Mouse (Mus musculus) lung, embryonic 14.5 days (tissue): ENCODE results near the gene E2f6. TPM values are rescaled to one million over a fixed set of nuclear protein-coding genes. Genes with fewer than 3 reads are reported as not detected.

Experiments
- ATAC-seq: fragments of 200-750 bp; cut with Nextera tagmentation; 2 replicates; pipeline ENCODE4 v1.8.0; 2017; ENCODE audit warnings: mild to moderate bottlenecking, moderate TSS enrichment, moderate library complexity; ENCODE audit not compliant: insufficient read depth
- DNase-seq: peaks from one replicate; pipeline ENCODE4 v3.0.0-alpha.2; 2015
- H3K27ac ChIP-seq: fragments of 300-500 bp; sonication (generic); 2 replicates; pipeline ENCODE4 v1.5.1; 2014; ENCODE audit warnings: low read depth, mild to moderate bottlenecking, moderate library complexity
- H3K27me3 ChIP-seq: fragments of 300-500 bp; sonication (generic); 2 replicates; pipeline ENCODE4 v1.6.1; 2014; ENCODE audit warnings: low read length, control low read depth; ENCODE audit not compliant: insufficient read depth
- H3K36me3 ChIP-seq: fragments of 300-500 bp; sonication (generic); 2 replicates; pipeline ENCODE4 v1.6.1; 2014; ENCODE audit warnings: control low read depth; ENCODE audit not compliant: insufficient read depth
- H3K4me1 ChIP-seq: fragments of 300-500 bp; sonication (generic); 2 replicates; pipeline ENCODE4 v1.6.1; 2014; ENCODE audit warnings: antibody characterized with exemption, control low read depth; ENCODE audit not compliant: insufficient read depth
- H3K4me2 ChIP-seq: fragments of 300-500 bp; sonication (generic); 2 replicates; pipeline ENCODE4 v1.6.1; 2014; ENCODE audit warnings: mild to moderate bottlenecking
- H3K4me3 ChIP-seq: fragments of 300-500 bp; sonication (generic); 2 replicates; pipeline ENCODE4 v1.5.1; 2014; ENCODE audit warnings: low read depth, low read length
- H3K9ac ChIP-seq: fragments of 300-500 bp; sonication (generic); 2 replicates; pipeline ENCODE4 v1.6.1; 2014
- H3K9me3 ChIP-seq: fragments of 300-500 bp; sonication (generic); 2 replicates; pipeline ENCODE4 v1.6.1; 2016; ENCODE audit warnings: low read depth, low read length, control low read depth
- CTCF ChIP-seq: IDR thresholded peaks from 2 replicates; pipeline ENCODE4 v1.5.1; 2016; ENCODE audit warnings: antibody characterized with exemption, low read depth
- WGBS: fragments of 180-500 bp; shearing (Covaris S2); extraction: QIAGEN DNeasy Blood & Tissue Kit; methylation state at CpG from one replicate; pipeline ENCODE4 v1.1.7; 2014; 5-methylcytosine and 5-hydroxymethylcytosine counted together
- polyA plus RNA-seq: library from polyadenylated mRNA; unstranded; fragments of >200 nt; fragmentation: Nextera tagmentation; extraction: Ambion mirVana; gene quantifications from 2 replicates; pipeline ENCODE4 v1.2.1, GENCODE M21; 2014

The E2f6 gene
- polyA plus RNA-seq, 1 experiment from 2014 or later = 49.0 TPM

DNA sequence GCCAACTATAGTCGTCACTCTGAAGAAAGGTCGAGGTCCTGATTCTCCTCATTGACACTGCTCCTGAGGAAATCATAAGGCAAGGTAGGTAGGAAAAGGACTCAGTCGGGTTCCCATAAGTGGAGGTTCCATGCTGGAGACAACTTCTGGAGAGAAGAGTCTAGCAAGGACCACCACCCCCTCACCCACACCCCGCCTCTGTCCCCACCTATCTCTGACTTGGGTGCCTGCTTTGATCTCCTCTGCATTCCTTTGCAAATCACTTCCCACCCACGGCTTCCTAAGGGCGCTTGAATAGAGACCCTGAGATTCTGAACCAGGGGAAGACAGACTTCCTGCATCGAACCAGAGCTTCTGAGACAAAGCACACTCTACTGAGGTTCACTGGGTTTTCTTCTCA lies 56.5 kb downstream of the E2f6 start:
- TF ChIP-seq CTCF = no peak
- no peak overlapping the region for H3K4me3 ChIP-seq
- 44% methylated on average over 7 of the region's 7 CpGs for whole genome bisulfite sequencing

DNA sequence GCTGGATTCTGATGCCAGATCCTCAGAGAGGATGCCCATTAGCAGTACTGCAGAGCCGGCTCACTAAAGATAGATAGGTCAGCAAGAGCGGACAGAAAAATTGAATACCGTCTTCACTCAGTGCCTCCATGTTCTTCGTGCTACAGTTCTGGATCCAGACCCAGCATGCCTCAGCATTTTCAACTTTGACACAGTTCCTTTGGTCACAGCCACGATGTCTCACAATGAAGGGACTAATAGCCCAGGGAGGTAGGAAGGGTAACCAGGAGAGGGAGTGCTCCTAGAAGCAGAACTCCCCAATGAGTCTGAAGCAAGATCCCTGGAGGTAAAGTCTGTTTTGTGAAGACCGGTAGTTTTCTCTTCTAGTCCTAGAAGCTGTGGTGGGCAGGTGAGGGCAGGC lies 57.9 kb downstream of the E2f6 start:
- H3K27ac ChIP-seq = peak overlapping the region; percentile 97; the same call in 1 of the 2 replicates
- TF ChIP-seq CTCF = no peak
- no peak overlapping the region for H3K4me2 ChIP-seq
- H3K36me3 ChIP-seq = no peaks in the 10 kb centered on the region
- H3K4me3 ChIP-seq = no peak overlapping the region
- H3K27me3 ChIP-seq = no peaks in the 10 kb centered on the region
- H3K9ac ChIP-seq = no peak overlapping the region
- peaks cover 30% of the 10 kb centered on the region for H3K4me1 ChIP-seq
- 73% methylated on average over 6 of the region's 6 CpGs for WGBS
- ATAC-seq = no peak
- H3K9me3 ChIP-seq = no peaks in the 10 kb centered on the region
- DNase-seq = no peak

More for the DNA sequence above, 56.5 kb downstream of the E2f6 start:
- Histone ChIP-seq H3K9ac (no peak overlapping the region), H3K36me3 (no peaks in the 10 kb centered on the region), H3K27me3 (no peaks in the 10 kb centered on the region), H3K4me1 (peaks cover 24% of the 10 kb centered on the region), H3K9me3 (no peaks in the 10 kb centered on the region), H3K27ac (no peak overlapping the region), H3K4me2 (no peak overlapping the region)
- DNase-seq (no peak), ATAC-seq (no peak)

DNA sequence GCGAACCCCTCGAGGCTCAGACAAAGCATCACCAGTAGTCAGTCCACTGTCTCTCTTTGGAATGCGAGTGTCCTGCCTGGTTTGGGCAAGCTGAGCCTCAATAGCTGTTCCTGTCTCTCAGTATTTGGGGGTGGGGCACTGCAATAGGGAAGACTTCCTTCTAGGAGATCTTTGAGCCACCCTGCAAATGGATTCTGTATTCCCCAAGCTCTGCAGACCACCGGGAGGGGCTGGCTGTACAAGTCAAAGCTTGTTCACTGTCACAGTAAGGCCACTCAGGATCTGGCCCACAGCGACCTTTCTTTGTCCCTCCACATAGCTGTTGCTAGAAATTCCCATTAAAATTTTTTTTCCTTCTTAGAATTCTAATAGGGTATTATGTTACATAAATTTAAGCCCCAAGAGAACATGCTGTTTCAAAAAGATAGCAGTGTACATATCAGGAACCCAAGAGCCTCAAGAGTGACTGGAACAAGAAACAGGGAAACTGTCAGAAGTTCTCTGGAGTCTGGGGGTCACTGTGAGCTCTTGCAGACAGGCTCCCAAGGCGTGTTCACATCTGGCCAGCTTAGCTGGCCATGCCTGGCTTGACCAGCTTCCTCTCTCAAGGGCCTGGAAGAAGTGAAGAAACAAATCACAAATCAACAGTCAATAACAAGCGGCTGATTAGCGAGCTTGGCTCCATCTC lies 58.5 kb downstream of the E2f6 start:
- Histone ChIP-seq H3K4me2 (0 out of 2 replicates have a peak overlapping the region, but pooled peaks have one; percentile 21), H3K9ac (no peak overlapping the region), H3K4me3 (no peak overlapping the region), H3K36me3 (no peaks in the 10 kb centered on the region), H3K27me3 (no peaks in the 10 kb centered on the region), H3K9me3 (no peaks in the 10 kb centered on the region), H3K27ac (peak overlapping the region; percentile 97), H3K4me1 (peaks cover 36% of the 10 kb centered on the region)
- peak; percentile 36 for DNase-seq
- no peak for ATAC-seq
- TF ChIP-seq CTCF = no peak
- WGBS = 51% methylated on average over 8 of the region's 8 CpGs

DNA sequence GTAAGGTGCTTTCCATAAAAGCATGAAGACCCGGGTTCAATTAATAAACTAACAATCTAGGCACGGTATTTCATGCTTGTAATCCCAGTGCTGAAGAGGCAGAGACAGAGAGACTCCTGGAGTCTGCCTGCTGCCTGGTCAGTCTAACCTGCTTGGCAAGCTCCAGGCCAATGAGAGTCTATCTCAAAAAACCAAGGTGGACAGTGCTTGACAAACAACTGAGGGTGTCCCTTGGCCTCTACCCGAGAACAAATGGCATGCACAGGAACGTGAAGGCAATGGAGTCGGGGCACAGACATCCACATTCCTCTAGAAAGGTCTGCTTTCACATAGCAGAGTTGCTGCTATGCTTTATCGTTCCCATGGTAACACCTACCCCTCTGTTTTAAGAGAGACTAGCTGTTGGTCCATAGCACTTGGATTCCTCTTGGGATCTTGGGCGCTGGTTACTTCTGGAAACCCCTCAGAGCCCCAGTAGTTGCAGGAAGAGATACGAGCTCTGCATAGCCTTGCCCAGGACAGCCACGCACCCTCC lies 59.2 kb downstream of the E2f6 start:
- peak overlapping the region; percentile 35; the same call in 1 of the 2 replicates for H3K9ac ChIP-seq
- H3K36me3 ChIP-seq = no peaks in the 10 kb centered on the region
- H3K4me3 ChIP-seq = no peak overlapping the region
- H3K27ac ChIP-seq = peak overlapping the region; percentile 97
- 38% methylated on average over 9 of the region's 9 CpGs for WGBS
- ATAC-seq = peak; percentile 62
- peak overlapping the region; percentile 31 for H3K4me2 ChIP-seq
- no peaks in the 10 kb centered on the region for H3K9me3 ChIP-seq
- H3K4me1 ChIP-seq = peaks cover 43% of the 10 kb centered on the region
- no peak for TF ChIP-seq CTCF
- H3K27me3 ChIP-seq = no peaks in the 10 kb centered on the region
- DNase-seq = no peak

DNA sequence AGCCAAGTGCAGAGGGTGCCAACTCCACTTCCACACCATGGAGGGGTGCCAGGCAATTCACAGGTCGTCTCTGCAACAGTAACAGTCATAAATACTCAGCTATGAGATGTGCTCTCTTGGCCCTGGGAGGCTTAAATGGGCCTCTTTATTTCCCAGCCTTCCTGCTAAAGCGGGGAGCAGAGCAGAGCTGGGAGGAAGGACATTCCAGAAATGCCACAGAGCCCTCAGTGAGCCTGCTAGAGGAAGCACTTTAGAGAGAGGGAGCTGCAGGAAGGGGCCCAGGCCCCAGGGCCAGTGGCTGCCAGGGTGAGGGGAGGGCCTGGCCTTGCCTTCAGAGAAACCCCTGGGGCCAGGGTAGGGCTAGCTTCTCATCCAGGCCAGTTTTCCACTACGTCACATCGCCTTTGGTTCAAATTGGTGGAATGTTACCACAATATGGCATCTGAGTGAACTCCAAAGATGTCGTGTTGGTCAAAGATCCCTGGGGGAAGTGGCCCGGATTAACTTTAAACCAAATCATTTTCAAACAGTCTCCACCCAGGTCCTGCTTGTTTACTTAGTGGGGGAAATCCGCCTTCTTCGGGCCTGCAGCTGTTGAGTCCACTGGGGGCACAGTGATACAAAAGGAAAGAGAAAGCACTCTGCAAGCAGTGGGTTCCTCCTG lies 59.8 kb downstream of the E2f6 start:
- ATAC-seq (peak; percentile 87), DNase-seq (peak; percentile 82)
- H3K9me3 ChIP-seq = no peaks in the 10 kb centered on the region
- 17% methylated on average over 8 of the region's 8 CpGs for WGBS
- peak overlapping the region; percentile 31 for H3K4me2 ChIP-seq
- H3K4me1 ChIP-seq = peaks cover 47% of the 10 kb centered on the region
- H3K9ac ChIP-seq = peak overlapping the region; percentile 35; the same call in 1 of the 2 replicates
- no peaks in the 10 kb centered on the region for H3K27me3 ChIP-seq
- H3K36me3 ChIP-seq = no peaks in the 10 kb centered on the region
- H3K4me3 ChIP-seq = no peak overlapping the region
- no peak for TF ChIP-seq CTCF
- H3K27ac ChIP-seq = peak overlapping the region; percentile 97

DNA sequence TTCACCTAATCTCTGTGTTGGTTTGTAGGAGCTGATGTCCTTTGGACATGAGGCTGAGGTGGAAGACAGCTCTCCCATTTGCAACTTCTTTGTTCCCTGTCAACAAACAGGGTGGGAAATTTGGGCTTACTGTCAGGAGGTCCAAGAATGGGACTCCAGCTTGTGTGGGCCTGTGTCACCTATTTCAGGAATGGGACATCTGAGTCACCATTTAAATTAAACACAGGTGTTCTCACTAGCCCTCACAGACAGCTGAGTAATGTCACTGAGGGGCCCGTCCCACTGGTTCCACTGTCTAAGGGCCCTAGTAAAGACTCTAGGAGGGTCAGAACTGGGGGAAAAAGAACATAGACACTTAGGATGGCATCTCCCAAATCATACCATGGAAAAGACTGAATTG lies 61.2 kb downstream of the E2f6 start:
- H3K4me2 ChIP-seq = no peak overlapping the region
- WGBS = 71% methylated on average over 1 of the region's 1 CpGs
- no peaks in the 10 kb centered on the region for H3K9me3 ChIP-seq
- no peak overlapping the region for H3K4me3 ChIP-seq
- DNase-seq (no peak), ATAC-seq (no peak)
- TF ChIP-seq CTCF = no peak
- H3K9ac ChIP-seq = no peak overlapping the region
- H3K27me3 ChIP-seq = no peaks in the 10 kb centered on the region
- H3K4me1 ChIP-seq = peaks cover 57% of the 10 kb centered on the region
- no peaks in the 10 kb centered on the region for H3K36me3 ChIP-seq
- H3K27ac ChIP-seq = no peak overlapping the region

DNA sequence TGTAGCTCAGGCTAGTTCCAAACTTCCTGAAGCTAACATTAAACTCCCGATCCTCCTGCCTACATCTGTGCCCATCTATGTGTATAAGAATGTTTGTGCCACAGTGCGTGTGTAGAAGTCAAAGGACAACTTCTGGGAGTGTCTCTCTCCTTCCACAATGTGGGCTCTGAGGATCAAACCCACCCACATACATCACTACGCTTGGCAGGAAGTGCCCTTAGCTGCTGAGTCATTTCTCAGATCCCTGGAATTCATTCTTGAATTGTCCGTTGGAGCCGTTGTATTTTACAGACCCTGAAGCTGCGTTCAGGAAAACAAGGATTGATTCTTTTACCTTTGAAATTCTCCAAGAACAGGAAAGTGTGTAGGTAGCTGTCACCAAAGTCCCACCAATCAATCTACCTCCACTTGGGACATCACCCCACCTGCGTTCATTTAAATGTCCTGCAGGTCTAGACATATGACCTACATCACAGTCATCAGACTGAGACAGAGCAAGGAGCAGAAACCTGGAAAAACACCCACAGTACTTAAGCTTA lies 62.2 kb downstream of the E2f6 start:
- Histone ChIP-seq H3K27me3 (no peaks in the 10 kb centered on the region), H3K36me3 (no peaks in the 10 kb centered on the region), H3K9me3 (no peaks in the 10 kb centered on the region), H3K4me1 (peaks cover 65% of the 10 kb centered on the region), H3K27ac (no peak overlapping the region), H3K9ac (no peak overlapping the region), H3K4me3 (no peak overlapping the region), H3K4me2 (no peak overlapping the region)
- no peak for TF ChIP-seq CTCF
- ATAC-seq (no peak), DNase-seq (peak; percentile 36)
- 51% methylated on average over 7 of the region's 7 CpGs for WGBS
